8 mouse cellular contexts compared by ENCODE assay signal in genomic region chr16:63856658-63857552, GRCm38 (mm10). TPM values are rescaled to one million over a fixed set of nuclear protein-coding genes. Genes with fewer than 3 reads are reported as not detected.
DNase-seq lines count a peak whose midpoint lies in the region; ATAC-seq and TF ChIP-seq lines count a peak whose summit lies in the region.

No protein-coding gene starts in this region.

- no peaks in the 10 kb centered on the region for H3K36me3 ChIP-seq in hindbrain, postnatal 0 days (ENCODE audit: insufficient read depth, low read length)

- intact Hi-C loops in gastrocnemius, postnatal 14 days (cut with DNase I; ENCODE audit: low total_unique reads): no loop called here
- intact Hi-C loops in left cerebral cortex, adult 2 months (cut with DNase I): loop anchor here (2.0 to 5.0 kb wide), 2 partner anchors 865 to 892 kb away; no protein-coding TSS in a partner anchor

- 2% methylated on average over 33 of the region's 33 CpGs for WGBS in hindbrain, postnatal 0 days

- DNase-seq in adrenal gland, postnatal 36 days: peak; percentile 66 to 76
- peak; percentile 92 for DNase-seq in embryo, embryonic 10 days (ENCODE audit: low spot score)
- peak; percentile 75 for DNase-seq in gastrocnemius, postnatal 14 days
- peak; percentile 89 for DNase-seq in hindbrain, postnatal 0 days (ENCODE audit: low spot score)
- peak; percentile 83 to 85 for DNase-seq in left cerebral cortex, adult 2 months (ENCODE audit: extremely low spot score in 1 of 2, low spot score in 2 of 2)
- DNase-seq in lung, postnatal 25 days (ENCODE audit: low spot score): peak; percentile 34
- DNase-seq in right cerebral cortex, postnatal 10 days (ENCODE audit: low spot score in 2 of 2): peak; percentile 89 to 90

- H3K4me1 ChIP-seq in hindbrain, postnatal 0 days (ENCODE audit: insufficient read depth, low read length): no peaks in the 10 kb centered on the region

- peak overlapping the region; percentile 69 for H3K4me3 ChIP-seq in hindbrain, postnatal 0 days (ENCODE audit: low read length)
- peak overlapping the region; percentile 78 for H3K4me3 ChIP-seq in left cerebral cortex, adult 2 months

- peak overlapping the region; percentile 77 for H3K27ac ChIP-seq in hindbrain, postnatal 0 days
- H3K27ac ChIP-seq in left cerebral cortex, adult 2 months: peak overlapping the region; percentile 88

- no peaks in the 10 kb centered on the region for H3K27me3 ChIP-seq in hindbrain, postnatal 0 days (ENCODE audit: insufficient read depth, low read length)

- peak; percentile 94 for ATAC-seq in hindbrain, postnatal 0 days
- ATAC-seq in monocyte, adult 5-6 weeks (replicated peaks; ENCODE audit: insufficient number of reproducible peaks, low FRiP score, low TSS enrichment, poor library complexity, severe bottlenecking): no peak

- peak overlapping the region; percentile 64 for H3K9ac ChIP-seq in hindbrain, postnatal 0 days (replicated peaks; ENCODE audit: low read length)

- peak overlapping the region; percentile 84 for H3K4me2 ChIP-seq in hindbrain, postnatal 0 days (ENCODE audit: low read depth, low read length)

- no peaks in the 10 kb centered on the region for H3K9me3 ChIP-seq in hindbrain, postnatal 0 days (ENCODE audit: low read length)

- TF ChIP-seq CTCF in hindbrain, postnatal 0 days (IDR thresholded peaks at IDR 0.05; ENCODE audit: low read depth): peak; percentile 88
- peak; percentile 65 for TF ChIP-seq CTCF in left cerebral cortex, adult 2 months (IDR thresholded peaks at IDR 0.05)

RNA-seq across cellular contexts. Expression of gene Epha3, which starts 7.1 kb away (rescaled TPM):
- 1 to 10 TPM; 1.5 to 1.6 TPM for total RNA-seq in adrenal gland, postnatal 36 days (2021)
- total RNA-seq in gastrocnemius, postnatal 14 days (2021): 1 to 10 TPM; 1.7 to 2.0 TPM
- total RNA-seq in hindbrain, postnatal 0 days (2014; rRNA removed): 22.8 and 23.3 TPM in 2 replicates
- polyA plus RNA-seq in hindbrain, postnatal 0 days (2015; fragmentation: Nextera tagmentation; extraction: Ambion mirVana): 10.3 and 11.3 TPM in 2 replicates
- total RNA-seq in left cerebral cortex, adult 2 months (2021): 10 to 100 TPM; 11.8 to 16.1 TPM
- total RNA-seq in monocyte, adult 5-6 weeks (2017): not detected in 3 replicates

Comparison
In these comparisons a context has a peak if more than half of its experiments do, and no peak if none do; other contexts are left out.
1. DNase-seq: peak in every context shown above with its lines; median percentile 92 in embryo, embryonic 10 days; 90 in right cerebral cortex, postnatal 10 days; 89 in hindbrain, postnatal 0 days; 84 in left cerebral cortex, adult 2 months; 75 in gastrocnemius, postnatal 14 days; 71 in adrenal gland, postnatal 36 days; 34 in lung, postnatal 25 days.